Mouse (Mus musculus) WW6 (cell line): ENCODE data around the gene Pde2a.
"Not testable (repeated sequence)": the region's sequence is repeated elsewhere in the genome, so short reads cannot be mapped to it uniquely, and the experiment has no call there.

Experiments
- DNase-seq: peaks from one replicate; pipeline ENCODE4 v3.0.0-alpha.2; 2013; ENCODE audit warnings: low read depth, low spot score

Gene Pde2a

GRCm38 (mm10) chr7:101513655-101514054, 92.2 kb downstream of the Pde2a start:
- no peak for DNase-seq

- DNase-seq: no peak
Measured at GRCm38 (mm10) chr7:101514768-101515167, 93.3 kb downstream of the Pde2a start.

GRCm38 (mm10) chr7:101515295-101515694, 93.8 kb downstream of the Pde2a start:
- no peak for DNase-seq

- no peak for DNase-seq
Measured at GRCm38 (mm10) chr7:101516460-101516859, 95.0 kb downstream of the Pde2a start.

- no peak for DNase-seq
Measured at GRCm38 (mm10) chr7:101521696-101522095, 100.2 kb downstream of the Pde2a start.

- DNase-seq: no peak
Measured at GRCm38 (mm10) chr7:101523205-101523604, 101.7 kb downstream of the Pde2a start.

- no peak for DNase-seq
Measured at GRCm38 (mm10) chr7:101526484-101526883, 105.0 kb downstream of the Pde2a start.

GRCm38 (mm10) chr7:101534428-101534827, 112.9 kb downstream of the Pde2a start:
- DNase-seq: no peak

GRCm38 (mm10) chr7:101535102-101535501, 113.6 kb downstream of the Pde2a start:
- no peak for DNase-seq

GRCm38 (mm10) chr7:101535517-101535916, 114.0 kb downstream of the Pde2a start:
- DNase-seq: no peak

- no peak for DNase-seq
Measured at GRCm38 (mm10) chr7:101537541-101537940, 116.0 kb downstream of the Pde2a start.

- DNase-seq: no peak
Measured at GRCm38 (mm10) chr7:101538141-101538933, 116.8 kb downstream of the Pde2a start.

- no peak for DNase-seq
Measured at GRCm38 (mm10) chr7:101539774-101540173, 118.3 kb downstream of the Pde2a start.

GRCm38 (mm10) chr7:101540684-101541083, 119.2 kb downstream of the Pde2a start:
- no peak for DNase-seq

- DNase-seq: peak; percentile 33
Measured at GRCm38 (mm10) chr7:101541132-101541531, 119.6 kb downstream of the Pde2a start.

GRCm38 (mm10) chr7:101541734-101542133, 120.2 kb downstream of the Pde2a start:
- no peak for DNase-seq

GRCm38 (mm10) chr7:101547651-101548050, 126.2 kb downstream of the Pde2a start:
- no peak for DNase-seq

- no peak for DNase-seq
Measured at GRCm38 (mm10) chr7:101549266-101549665, 127.8 kb downstream of the Pde2a start.

- no peak for DNase-seq
Measured at GRCm38 (mm10) chr7:101550686-101551485, 129.4 kb downstream of the Pde2a start.

- no peak for DNase-seq
Measured at GRCm38 (mm10) chr7:101551530-101551929, 130.0 kb downstream of the Pde2a start.

GRCm38 (mm10) chr7:101555473-101555872, 134.0 kb downstream of the Pde2a start:
- DNase-seq: not testable (repeated sequence)

- DNase-seq: no peak
Measured at GRCm38 (mm10) chr7:101557391-101557790, 135.9 kb downstream of the Pde2a start.

GRCm38 (mm10) chr7:101559393-101559792, 137.9 kb downstream of the Pde2a start:
- not testable (repeated sequence) for DNase-seq
